Mouse (Mus musculus): Measurements from ENCODE around the gene Trp63. TPM values are rescaled to one million over a fixed set of nuclear protein-coding genes. Genes with fewer than 3 reads are reported as not detected.

The Trp63 gene
- total and polyA plus RNA-seq, 3 experiments, result not detected

DNA sequence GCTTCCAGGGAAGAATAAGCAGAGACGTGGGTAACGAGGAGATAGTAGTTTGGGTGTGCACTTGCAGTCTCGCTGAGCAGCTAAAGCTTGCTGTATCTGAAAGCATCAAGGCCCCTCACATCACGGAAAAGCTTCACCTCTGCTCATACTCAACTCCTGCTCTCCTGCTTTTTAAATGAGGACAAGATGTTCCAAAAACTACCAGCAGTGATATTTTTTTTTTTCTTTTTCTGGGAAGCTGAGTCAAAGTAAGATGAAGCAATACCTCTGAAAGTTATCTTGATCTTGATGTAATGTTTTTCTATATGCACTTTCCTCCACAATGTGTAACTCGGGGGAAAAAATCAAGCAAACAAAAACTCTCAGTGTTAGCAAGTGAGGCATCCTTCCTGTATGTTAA lies 102.9 kb downstream of the Trp63 start:
- TF ChIP-seq GATA1 (IDR thresholded peaks at IDR 0.05; ENCODE audit: low read depth, low read length) (no peak), EP300 (IDR thresholded peaks at IDR 0.05; ENCODE audit: low read depth in 1 of 2, low read length in 2 of 2) (no peak), USF1 (IDR thresholded peaks at IDR 0.05; ENCODE audit: low read depth, low read length) (no peak), JUND (IDR thresholded peaks at IDR 0.05; ENCODE audit: low read depth, low read length) (no peak), MAFK (IDR thresholded peaks at IDR 0.05; ENCODE audit: borderline replicate concordance, low read depth, low read length) (no peak), BHLHE40 (IDR thresholded peaks at IDR 0.05; ENCODE audit: borderline replicate concordance, low read depth, low read length) (no peak), TAL1 (IDR thresholded peaks at IDR 0.05; ENCODE audit: low read length) (no peak), POLR2AphosphoS2 (IDR thresholded peaks at IDR 0.05; ENCODE audit: low read length) (no peak), TBP (IDR thresholded peaks at IDR 0.05; ENCODE audit: low read depth, low read length) (no peak), E2F4 (IDR thresholded peaks at IDR 0.05; ENCODE audit: borderline replicate concordance, low read depth, low read length) (no peak), ZKSCAN1 (IDR thresholded peaks at IDR 0.05; ENCODE audit: low read depth, low read length) (no peak), NELFE (IDR thresholded peaks at IDR 0.05; ENCODE audit: low read depth, low read length) (no peak)

DNA sequence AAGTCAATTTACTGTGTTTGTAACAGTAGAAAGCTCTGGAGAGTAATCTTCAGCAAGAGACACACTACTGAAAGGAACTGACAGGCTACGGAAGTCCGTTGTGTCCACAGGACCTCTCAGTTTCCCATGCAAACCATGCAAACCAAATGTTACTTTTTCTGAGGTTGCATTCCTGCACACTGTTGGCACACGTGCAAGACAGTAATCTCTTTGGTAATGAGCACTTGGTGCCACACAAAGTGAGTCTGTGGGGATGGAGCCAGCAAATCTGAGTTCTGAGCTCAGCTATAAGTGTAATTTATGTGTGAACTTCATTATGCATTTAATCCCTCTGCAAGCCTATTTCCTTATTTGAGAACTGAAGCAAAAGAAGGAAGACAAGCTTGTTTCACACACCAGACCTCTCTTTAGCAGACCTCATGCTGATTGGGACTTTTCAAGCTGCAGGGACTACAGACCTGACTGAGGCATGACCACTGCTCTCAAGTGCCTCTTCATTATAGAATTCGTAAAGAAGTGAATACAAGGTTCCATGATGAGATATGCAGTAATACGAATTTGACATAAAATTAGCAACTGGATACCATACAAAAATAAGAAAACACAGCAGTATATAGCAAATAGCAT lies 109.2 kb downstream of the Trp63 start:
- H3K9me3 ChIP-seq (replicated peaks; ENCODE audit: insufficient read depth, low read length), result no peaks in the 10 kb centered on the region
- no peaks in the 10 kb centered on the region for H3K36me3 ChIP-seq (ENCODE audit: control insufficient read depth in 1 of 2, insufficient read depth in 2 of 2, low read length in 2 of 2)
- no peak for DNase-seq (ENCODE audit: low read depth, low spot score)
- H3K9ac ChIP-seq (ENCODE audit: control insufficient read depth, low read depth, low read length, poor library complexity, severe bottlenecking), result no peak overlapping the region
- TF ChIP-seq MYB (IDR thresholded peaks at IDR 0.05; ENCODE audit: low read depth, low read length), result no peak
- TF ChIP-seq MAX (IDR thresholded peaks at IDR 0.05; ENCODE audit: low read length), result no peak
- TF ChIP-seq CHD1 (IDR thresholded peaks at IDR 0.05; ENCODE audit: low read depth, low read length), result no peak
- TF ChIP-seq ZC3H11A (IDR thresholded peaks at IDR 0.05; ENCODE audit: low read depth, low read length), result no peak
- TF ChIP-seq UBTF (IDR thresholded peaks at IDR 0.05; ENCODE audit: borderline replicate concordance, insufficient read depth, low read depth, low read length), result no peak
- no peak for TF ChIP-seq CTCF (IDR thresholded peaks at IDR 0.05 in 2 of 3, conservative IDR thresholded peaks at IDR 0.05 in 1 of 3; ENCODE audit: control insufficient read depth in 1 of 3, insufficient read depth in 1 of 3, low read depth in 2 of 3, low read length in 3 of 3, poor library complexity in 1 of 3, severe bottlenecking in 1 of 3)
- TF ChIP-seq ELF1 (IDR thresholded peaks at IDR 0.05; ENCODE audit: low read depth, low read length), result no peak
- no peak for TF ChIP-seq TBP (IDR thresholded peaks at IDR 0.05; ENCODE audit: low read depth, low read length)
- no peak for TF ChIP-seq MAZ (IDR thresholded peaks at IDR 0.05; ENCODE audit: low read depth, low read length)
- TF ChIP-seq EP300 (IDR thresholded peaks at IDR 0.05; ENCODE audit: low read depth in 1 of 2, low read length in 2 of 2), result no peak
- no peak for TF ChIP-seq SMC3 (IDR thresholded peaks at IDR 0.05; ENCODE audit: low read depth, low read length)
- no peak for TF ChIP-seq USF1 (IDR thresholded peaks at IDR 0.05; ENCODE audit: low read depth, low read length)
- no peak for TF ChIP-seq POLR2A (IDR thresholded peaks at IDR 0.05; ENCODE audit: control insufficient read depth in 1 of 2, insufficient read depth in 1 of 2, low read depth in 1 of 2, low read length in 2 of 2, poor library complexity in 1 of 2)
- no peak for TF ChIP-seq MAFK (IDR thresholded peaks at IDR 0.05; ENCODE audit: borderline replicate concordance, low read depth, low read length)
- no peak overlapping the region for H3K4me3 ChIP-seq (ENCODE audit: control insufficient read depth in 1 of 2, insufficient read depth in 1 of 2, low read depth in 2 of 2, low read length in 2 of 2)
- H3K27me3 ChIP-seq (ENCODE audit: control insufficient read depth in 1 of 2, insufficient read depth in 2 of 2, low read length in 2 of 2), result no peaks in the 10 kb centered on the region
- no peaks in the 10 kb centered on the region for H3K79me2 ChIP-seq (ENCODE audit: control insufficient read depth, insufficient read depth, low read length, poor library complexity)
- H3K27ac ChIP-seq (ENCODE audit: control insufficient read depth, low read depth, low read length), result no peak overlapping the region
- no peaks in the 10 kb centered on the region for H3K4me1 ChIP-seq (ENCODE audit: control insufficient read depth in 1 of 2, insufficient read depth in 2 of 2, low read length in 2 of 2)

More for the DNA sequence above, 102.9 kb downstream of the Trp63 start:
- Histone ChIP-seq H3K27me3 (ENCODE audit: control insufficient read depth in 1 of 2, insufficient read depth in 2 of 2, low read length in 2 of 2) (no peaks in the 10 kb centered on the region), H3K36me3 (ENCODE audit: control insufficient read depth in 1 of 2, insufficient read depth in 2 of 2, low read length in 2 of 2) (no peaks in the 10 kb centered on the region), H3K4me3 (ENCODE audit: control insufficient read depth in 1 of 2, insufficient read depth in 1 of 2, low read depth in 2 of 2, low read length in 2 of 2) (no peak overlapping the region), H3K9me3 (replicated peaks; ENCODE audit: insufficient read depth, low read length) (no peaks in the 10 kb centered on the region), H3K4me1 (ENCODE audit: control insufficient read depth in 1 of 2, insufficient read depth in 2 of 2, low read length in 2 of 2) (no peaks in the 10 kb centered on the region), H3K9ac (ENCODE audit: control insufficient read depth, low read depth, low read length, poor library complexity, severe bottlenecking) (no peak overlapping the region), H3K27ac (ENCODE audit: control insufficient read depth, low read depth, low read length) (no peak overlapping the region), H3K79me2 (ENCODE audit: control insufficient read depth, insufficient read depth, low read length, poor library complexity) (no peaks in the 10 kb centered on the region)
- no peak for DNase-seq (ENCODE audit: low read depth, low spot score)
